Comparison of ENCODE assay signal across 16 mouse cellular contexts in the genomic region with DNA sequence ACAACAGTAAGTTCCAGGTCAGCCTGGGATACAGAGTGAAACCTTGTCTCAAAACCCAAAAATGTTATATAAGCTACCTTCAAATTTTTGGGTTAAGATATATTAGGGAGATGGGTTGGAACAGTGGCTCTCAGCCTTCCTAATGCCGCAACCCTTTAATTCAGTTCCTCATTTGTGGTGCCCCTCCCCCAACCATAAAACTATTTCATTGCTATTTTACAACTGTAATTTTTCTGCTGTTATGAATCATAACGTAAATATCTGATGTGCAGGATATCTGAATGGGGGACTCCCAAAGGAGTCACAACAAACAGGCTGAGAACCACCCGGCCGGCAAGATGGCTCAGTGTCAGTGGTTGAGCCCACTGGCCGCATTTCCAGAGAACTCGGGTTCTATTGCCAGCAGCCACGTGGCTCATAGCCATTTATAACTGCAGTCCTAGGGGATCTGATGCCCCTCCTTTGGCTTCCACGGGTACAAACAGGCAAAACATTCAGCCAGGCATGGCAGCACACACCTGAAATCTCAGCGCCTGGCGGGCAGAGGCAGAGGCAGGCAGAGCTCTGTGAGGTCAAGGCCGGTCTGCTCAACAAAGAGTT. TPM values are rescaled to one million over a fixed set of nuclear protein-coding genes. Genes with fewer than 3 reads are reported as not detected.
DNase-seq lines count a peak whose midpoint lies in the region; ATAC-seq and TF ChIP-seq lines count a peak whose summit lies in the region.
"Had no signal": no experiment of that assay in that cellular context is flagged by ENCODE, and none has a peak within 500 bp of the region (broad histone marks: within the 10 kb centered on the region; RNA-seq: fewer than 3 reads in every experiment).

No protein-coding gene starts in this region.

- intact Hi-C loops in gastrocnemius, adult 2 months (cut with DNase I): no loop called here

- WGBS in liver, embryonic 12.5 days (ENCODE audit: insufficient replicate concordance): 68% methylated on average over 11 of the region's 11 CpGs
- 22% methylated on average over 11 of the region's 11 CpGs for WGBS in small intestine, adult 2 months
- 37% methylated on average over 11 of the region's 11 CpGs for WGBS in cerebellum, adult 2 months

- H3K36me3 ChIP-seq in liver, embryonic 12.5 days: no peaks in the 10 kb centered on the region; the same call in 1 of the 2 replicates
- H3K36me3 ChIP-seq in small intestine, adult 2 months (ENCODE audit: control insufficient read depth, insufficient read depth, low read length): no peaks in the 10 kb centered on the region
- H3K36me3 ChIP-seq: forebrain, embryonic 15.5 days had no signal

- no peak for TF ChIP-seq CTCF in gastrocnemius, adult 2 months (IDR thresholded peaks at IDR 0.05)
- TF ChIP-seq CTCF in small intestine, adult 2 months (IDR thresholded peaks at IDR 0.05; ENCODE audit: extremely low read depth, insufficient read length, insufficient replicate concordance, low read depth, low read length): no peak
- TF ChIP-seq CTCF in cerebellum, adult 2 months (IDR thresholded peaks at IDR 0.05; ENCODE audit: borderline replicate concordance, insufficient read depth, low read depth, low read length): no peak

- DNase-seq in gastrocnemius, adult 2 months: no peak
- DNase-seq in gastrocnemius, postnatal 4 days (ENCODE audit: low spot score in 2 of 2): no peak
- DNase-seq in liver: no peak
- DNase-seq in cerebellum, postnatal 36 days: no peak
- DNase-seq in cerebellum, adult 2 months: no peak
- DNase-seq: kidney, adult 2 months; lung, postnatal 10 days; midbrain, embryonic 14.5 days had no signal

- ATAC-seq in liver, embryonic 12.5 days: no peak
- ATAC-seq: forebrain, embryonic 15.5 days had no signal

- H3K4me3 ChIP-seq in gastrocnemius, adult 2 months: peak overlapping the region; percentile 13; the same call in 1 of the 2 replicates
- no peak overlapping the region for H3K4me3 ChIP-seq in liver, embryonic 12.5 days
- H3K4me3 ChIP-seq in brown adipose tissue, adult 24 weeks (ENCODE audit: insufficient read depth, low read depth, low read length): no peak overlapping the region
- H3K4me3 ChIP-seq in small intestine, adult 2 months (ENCODE audit: low read depth, low read length): no peak overlapping the region
- H3K4me3 ChIP-seq in cerebellum, adult 2 months (replicated peaks; ENCODE audit: insufficient read depth, low read depth, low read length): no peak overlapping the region
- H3K4me3 ChIP-seq: embryonic facial prominence, embryonic 15.5 days; forebrain, embryonic 15.5 days; limb, embryonic 10.5 days; neural tube, embryonic 13.5 days had no signal

- TF ChIP-seq POLR2A in small intestine, adult 2 months (IDR thresholded peaks at IDR 0.05; ENCODE audit: low read depth, low read length): no peak
- no peak for TF ChIP-seq POLR2A in cerebellum, adult 2 months (IDR thresholded peaks at IDR 0.05; ENCODE audit: borderline replicate concordance, insufficient read depth, low read length)

- H3K27me3 ChIP-seq in liver, embryonic 12.5 days (replicated peaks): 0 out of 2 replicates have a peak, but pooled peaks cover 3% of the 10 kb centered on the region
- H3K27me3 ChIP-seq in small intestine, adult 2 months (ENCODE audit: control insufficient read depth, insufficient read depth, low read length): no peaks in the 10 kb centered on the region
- H3K27me3 ChIP-seq in cerebellum, adult 2 months (ENCODE audit: control insufficient read depth, insufficient read depth, low read length): no peaks in the 10 kb centered on the region
- H3K27me3 ChIP-seq: CH12.LX; embryonic facial prominence, embryonic 15.5 days; forebrain, embryonic 15.5 days; neural tube, embryonic 13.5 days had no signal

- H3K4me1 ChIP-seq in liver, embryonic 12.5 days: peaks cover 66% of the 10 kb centered on the region
- peaks cover 66% of the 10 kb centered on the region for H3K4me1 ChIP-seq in brown adipose tissue, adult 24 weeks (ENCODE audit: control insufficient read depth, insufficient read depth, insufficient read length, low read length)
- peaks cover 41% of the 10 kb centered on the region for H3K4me1 ChIP-seq in small intestine, adult 2 months (ENCODE audit: control insufficient read depth, insufficient read depth, insufficient read length, low read length)
- H3K4me1 ChIP-seq in cerebellum, adult 2 months (ENCODE audit: control insufficient read depth, insufficient read depth, low read length): peaks cover 45% of the 10 kb centered on the region

- 0 out of 2 replicates have a peak overlapping the region, but pooled peaks have one; percentile 39 for H3K4me2 ChIP-seq in liver, embryonic 12.5 days
- H3K4me2 ChIP-seq: embryonic facial prominence, embryonic 15.5 days; forebrain, embryonic 15.5 days; neural tube, embryonic 13.5 days had no signal

- no peak overlapping the region for H3K9ac ChIP-seq in liver, embryonic 12.5 days
- H3K9ac ChIP-seq: embryonic facial prominence, embryonic 15.5 days; forebrain, embryonic 15.5 days; neural tube, embryonic 13.5 days had no signal

- H3K9me3 ChIP-seq in liver, embryonic 12.5 days (replicated peaks): no peaks in the 10 kb centered on the region
- H3K9me3 ChIP-seq: embryonic facial prominence, embryonic 15.5 days; forebrain, embryonic 15.5 days; limb, embryonic 10.5 days; neural tube, embryonic 13.5 days had no signal

- peak overlapping the region; percentile 93 for H3K27ac ChIP-seq in gastrocnemius, adult 2 months
- no peak overlapping the region for H3K27ac ChIP-seq in liver, embryonic 12.5 days
- peak overlapping the region; percentile 98 for H3K27ac ChIP-seq in brown adipose tissue, adult 24 weeks (replicated peaks; ENCODE audit: low read depth, low read length)
- H3K27ac ChIP-seq in small intestine, adult 2 months (ENCODE audit: insufficient read depth, low read depth, low read length): peak overlapping the region; percentile 69
- H3K27ac ChIP-seq in cerebellum, adult 2 months (ENCODE audit: insufficient read depth, low read length): no peak overlapping the region
- H3K27ac ChIP-seq: embryonic facial prominence, embryonic 15.5 days; forebrain, embryonic 15.5 days; limb, embryonic 10.5 days had no signal

RNA-seq across cellular contexts. Expression of a gene that starts 24.9 kb away (rescaled TPM):
- total RNA-seq in gastrocnemius, adult 2 months (2021): 1 to 10 TPM; 6.7 to 7.5 TPM
- total RNA-seq in gastrocnemius, postnatal 4 days (2021): 10 to 100 TPM; 11.7 to 11.9 TPM
- 11.1 and 12.4 TPM in 2 replicates for polyA plus RNA-seq in liver, embryonic 12.5 days (2016; fragmentation: Nextera tagmentation; extraction: Ambion mirVana)
- polyA plus RNA-seq in brown adipose tissue, adult 24 weeks (2012; ENCODE audit: insufficient read depth, insufficient read length, missing spikeins): 10.2 and 14.9 TPM in 2 replicates
- 4.2 and 9.0 TPM in 2 replicates for polyA plus RNA-seq in small intestine, adult 2 months (2012; rRNA removed)
- polyA plus RNA-seq in cerebellum, adult 2 months (2012; rRNA removed): 18.5 and 19.5 TPM in 2 replicates

RNA-seq across cellular contexts. Expression of a gene that starts 25.1 kb away (rescaled TPM):
- 1 to 10 TPM; 7.6 to 7.8 TPM for total RNA-seq in gastrocnemius, adult 2 months (2021)
- 10 to 100 TPM; 10.4 to 11.3 TPM for total RNA-seq in gastrocnemius, postnatal 4 days (2021)
- polyA plus RNA-seq in liver, embryonic 12.5 days (2016; fragmentation: Nextera tagmentation; extraction: Ambion mirVana): 9.4 and 10.5 TPM in 2 replicates
- polyA plus RNA-seq in brown adipose tissue, adult 24 weeks (2012; ENCODE audit: insufficient read depth, insufficient read length, missing spikeins): 9.7 and 13.5 TPM in 2 replicates
- 7.0 and 9.1 TPM in 2 replicates for polyA plus RNA-seq in small intestine, adult 2 months (2012; rRNA removed)
- 16.2 and 18.2 TPM in 2 replicates for polyA plus RNA-seq in cerebellum, adult 2 months (2012; rRNA removed)

RNA-seq across cellular contexts. Expression of a gene that starts 26.5 kb away (rescaled TPM):
- total RNA-seq in gastrocnemius, adult 2 months (2021): 100 to 1,000 TPM; 159 to 192 TPM
- total RNA-seq in gastrocnemius, postnatal 4 days (2021): 10 to 100 TPM; 53.0 to 53.5 TPM
- 4.3 TPM in 2 replicates for polyA plus RNA-seq in liver, embryonic 12.5 days (2016; fragmentation: Nextera tagmentation; extraction: Ambion mirVana)
- polyA plus RNA-seq in brown adipose tissue, adult 24 weeks (2012; ENCODE audit: insufficient read depth, insufficient read length, missing spikeins): 134 and 142 TPM in 2 replicates
- 10.6 and 20.1 TPM in 2 replicates for polyA plus RNA-seq in small intestine, adult 2 months (2012; rRNA removed)
- polyA plus RNA-seq in cerebellum, adult 2 months (2012; rRNA removed): 58.1 and 58.8 TPM in 2 replicates

RNA-seq across cellular contexts. Expression of a gene that starts 59.7 kb away (rescaled TPM):
- total RNA-seq in gastrocnemius, adult 2 months (2021): 10 to 100 TPM; 29.7 to 34.0 TPM
- total RNA-seq in gastrocnemius, postnatal 4 days (2021): 10 to 100 TPM; 36.7 to 37.0 TPM
- 39.6 and 40.8 TPM in 2 replicates for polyA plus RNA-seq in liver, embryonic 12.5 days (2016; fragmentation: Nextera tagmentation; extraction: Ambion mirVana)
- polyA plus RNA-seq in brown adipose tissue, adult 24 weeks (2012; ENCODE audit: insufficient read depth, insufficient read length, missing spikeins): 12.9 and 17.1 TPM in 2 replicates
- polyA plus RNA-seq in small intestine, adult 2 months (2012; rRNA removed): 3.3 and 5.4 TPM in 2 replicates
- polyA plus RNA-seq in cerebellum, adult 2 months (2012; rRNA removed): 15.0 and 15.7 TPM in 2 replicates

RNA-seq across cellular contexts. Expression of a gene that starts 59.8 kb away (rescaled TPM):
- 100 to 1,000 TPM; 157 to 173 TPM for total RNA-seq in gastrocnemius, adult 2 months (2021)
- 100 to 1,000 TPM; 108 to 109 TPM for total RNA-seq in gastrocnemius, postnatal 4 days (2021)
- 62.3 and 66.2 TPM in 2 replicates for polyA plus RNA-seq in liver, embryonic 12.5 days (2016; fragmentation: Nextera tagmentation; extraction: Ambion mirVana)
- polyA plus RNA-seq in brown adipose tissue, adult 24 weeks (2012; ENCODE audit: insufficient read depth, insufficient read length, missing spikeins): 133 and 153 TPM in 2 replicates
- 12.1 and 17.6 TPM in 2 replicates for polyA plus RNA-seq in small intestine, adult 2 months (2012; rRNA removed)
- polyA plus RNA-seq in cerebellum, adult 2 months (2012; rRNA removed): 98.3 and 100 TPM in 2 replicates

Comparison
In these comparisons a context has a peak if more than half of its experiments do, and no peak if none do; other contexts are left out.
1. H3K27ac ChIP-seq: peak in gastrocnemius, adult 2 months (single experiment), brown adipose tissue, adult 24 weeks (single experiment) and small intestine, adult 2 months (single experiment); none in liver, embryonic 12.5 days (single experiment) and cerebellum, adult 2 months (single experiment).